Mouse (Mus musculus) heart, adult 18-20 months (tissue): ENCODE measurements at regions not wholly inside any gene's neighbourhood (a gene's known extent, or its start where the extent isn't known, plus 50 kb on each side); places are given as distances from the start of the nearest gene placed in this dataset.
A peak's percentile ranks its signal among the peaks of the same experiment; 100 is the strongest.

ENCODE experiments used
- DNase-seq, 2 experiments: peaks; one replicate each; pipeline ENCODE4 v3.0.0; 2021 to 2022; ENCODE audit warnings: mixed read lengths in 1 of 2

- DNase-seq: no peak
These were observed 515.9 kb downstream of the Tns3 start for GRCm38 (mm10) chr11:8148485-8148825.

GRCm38 (mm10) chr11:8147790-8148484, 516.4 kb downstream of the Tns3 start:
- no peak for DNase-seq

DNA sequence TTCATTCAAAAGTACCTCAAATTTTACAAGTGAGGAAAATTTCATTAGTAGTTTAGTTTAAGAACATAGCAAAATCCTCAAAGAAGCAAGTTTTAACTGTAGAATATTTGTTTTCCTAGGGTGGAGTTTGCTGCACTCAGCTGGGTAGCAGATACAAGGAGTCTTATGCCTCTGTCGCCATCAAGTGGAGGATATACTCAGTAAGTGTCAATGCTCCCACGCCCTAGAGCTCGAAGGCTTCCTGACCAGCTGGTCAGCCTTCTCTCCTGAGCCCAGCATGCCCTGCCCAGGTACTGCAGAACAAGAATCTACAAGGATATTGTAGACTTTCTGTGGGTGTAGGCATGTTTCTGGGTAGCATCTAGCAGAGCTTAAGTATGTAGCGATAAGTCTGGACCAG, 527.0 kb downstream of the Tns3 start:
- DNase-seq: peak; percentile 38 to 48

- no peak for DNase-seq
These were observed 527.7 kb downstream of the Tns3 start for GRCm38 (mm10) chr11:8136666-8137065.

- DNase-seq: peak; percentile 58 to 70
These were observed 555.0 kb downstream of the Tns3 start for GRCm38 (mm10) chr11:8109286-8109685.

DNA sequence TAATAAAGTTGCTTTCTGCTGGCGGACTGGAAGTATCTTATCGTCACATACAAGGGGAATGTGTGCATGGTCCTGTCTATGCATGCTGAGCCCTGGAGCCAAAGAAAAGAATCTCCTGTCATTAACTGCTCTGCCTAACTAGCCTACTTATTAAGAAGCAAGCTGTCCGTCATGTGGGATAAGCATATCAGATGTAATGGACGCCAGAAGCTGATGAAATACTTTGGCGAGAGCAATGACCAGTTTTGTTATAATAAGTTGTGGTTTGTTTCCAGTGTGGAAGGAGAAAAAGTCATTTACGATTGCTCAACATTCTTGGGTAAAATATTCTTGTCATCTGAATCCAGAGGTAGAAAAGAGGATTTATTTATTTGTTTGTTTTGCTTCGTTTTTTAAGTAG, 563.2 kb downstream of the Tns3 start:
- peak; percentile 60 to 68 for DNase-seq

- DNase-seq: peak in 1 of 2 experiments; percentile 28
These were observed 580.0 kb downstream of the Tns3 start for GRCm38 (mm10) chr11:8084328-8084727.

DNA sequence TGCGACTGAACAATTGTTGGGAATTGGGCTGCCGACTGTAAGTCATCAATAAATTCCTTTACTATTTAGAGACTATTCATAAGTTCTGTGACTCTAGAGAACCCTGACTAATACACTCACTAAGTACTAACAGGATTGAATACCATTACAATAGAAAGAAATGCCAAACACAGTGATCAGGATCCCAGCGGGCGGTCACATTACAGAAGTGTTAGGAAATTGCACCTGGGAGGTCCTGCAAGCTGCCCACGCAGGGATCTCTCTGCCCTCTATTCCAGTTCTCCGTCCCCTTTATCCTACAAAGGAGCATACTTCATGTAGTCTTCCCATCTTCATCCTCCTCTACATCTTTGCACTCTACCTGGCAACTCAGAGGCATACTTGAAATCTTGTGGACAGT, 581.5 kb downstream of the Tns3 start:
- no peak for DNase-seq

- DNase-seq: peak; percentile 20 to 29
These were observed 591.0 kb downstream of the Tns3 start for GRCm38 (mm10) chr11:8073321-8073720.

- DNase-seq: peak; percentile 9 to 25
These were observed 595.5 kb downstream of the Tns3 start for GRCm38 (mm10) chr11:8068873-8069272.

DNA sequence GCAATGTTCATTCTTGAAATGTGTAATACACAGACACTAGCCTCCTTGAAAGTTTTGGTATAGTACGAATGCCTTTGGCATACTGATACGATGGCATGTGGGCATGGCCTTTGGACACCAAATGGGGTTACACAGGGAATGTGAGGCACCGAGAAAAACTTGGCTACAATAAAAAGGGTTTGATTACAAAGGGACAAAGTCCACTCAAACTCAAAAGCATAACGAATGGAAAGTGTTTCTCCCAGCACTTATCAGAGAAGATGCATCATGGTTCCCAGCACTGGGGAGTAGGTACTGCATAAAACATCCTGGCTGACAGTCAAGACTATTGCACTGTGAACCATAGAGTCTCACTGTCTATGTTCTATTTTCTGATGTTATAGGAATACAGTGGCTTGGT, 597.0 kb downstream of the Tns3 start:
- no peak for DNase-seq

- no peak for DNase-seq
These were observed 598.5 kb downstream of the Tns3 start for GRCm38 (mm10) chr11:8065811-8066210.

DNA sequence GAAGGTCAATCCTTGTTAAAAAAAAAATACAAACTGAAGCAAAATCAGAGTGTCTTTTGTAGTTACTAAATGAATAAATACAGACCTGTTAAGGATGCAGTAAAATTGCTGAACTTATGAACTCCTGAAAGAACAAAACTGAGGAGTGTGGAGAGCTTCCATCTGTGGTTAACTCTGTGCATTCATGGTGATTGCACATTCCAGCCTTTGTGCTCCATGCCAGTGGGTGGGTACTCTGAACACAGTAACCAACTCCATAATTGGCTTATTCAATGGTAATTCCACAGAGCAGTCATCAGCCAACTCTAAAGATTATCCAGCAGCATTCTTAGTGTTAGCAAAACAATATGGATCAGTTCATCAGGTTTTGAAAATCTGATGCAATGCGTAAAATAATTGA, 599.2 kb downstream of the Tns3 start:
- no peak for DNase-seq

DNA sequence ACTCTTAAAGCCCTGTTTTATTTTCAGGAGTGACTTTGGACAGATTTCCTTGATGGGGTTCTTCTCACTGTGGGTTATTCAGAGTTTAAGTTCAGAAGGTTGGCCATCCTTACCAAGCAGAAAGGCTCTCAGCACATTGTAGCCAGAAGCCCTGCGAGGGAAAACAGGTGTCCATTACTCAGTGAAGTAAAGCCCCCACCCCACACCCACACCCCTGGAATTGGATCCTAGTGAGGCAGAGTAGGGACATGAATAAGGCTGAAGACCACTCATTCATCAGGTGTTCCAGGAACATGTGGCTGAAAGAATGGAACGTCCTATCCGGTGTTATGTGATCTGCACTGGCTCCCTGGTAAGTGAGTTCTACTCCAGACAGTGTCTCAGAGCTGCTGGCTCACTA, 602.3 kb downstream of the Tns3 start:
- no peak for DNase-seq

DNA sequence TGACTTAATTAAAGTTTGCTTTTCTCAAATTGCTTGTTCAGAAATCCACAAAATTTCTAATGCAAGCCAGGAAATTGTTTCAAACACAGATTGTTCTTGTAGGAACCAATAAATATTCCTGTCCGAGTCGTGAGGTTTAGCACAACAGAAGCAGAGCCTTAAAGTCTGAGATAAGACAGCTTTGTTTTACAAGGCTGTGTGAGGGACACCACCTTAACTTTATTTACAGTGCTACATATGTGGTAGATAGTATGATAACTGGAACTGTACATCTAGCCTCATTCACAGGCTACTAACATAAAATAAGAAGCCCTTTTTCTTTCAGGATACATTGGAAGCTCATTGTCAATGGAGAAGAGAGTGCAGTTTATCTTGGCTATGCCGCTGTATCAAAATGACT, 602.8 kb downstream of the Tns3 start:
- DNase-seq: no peak

DNA sequence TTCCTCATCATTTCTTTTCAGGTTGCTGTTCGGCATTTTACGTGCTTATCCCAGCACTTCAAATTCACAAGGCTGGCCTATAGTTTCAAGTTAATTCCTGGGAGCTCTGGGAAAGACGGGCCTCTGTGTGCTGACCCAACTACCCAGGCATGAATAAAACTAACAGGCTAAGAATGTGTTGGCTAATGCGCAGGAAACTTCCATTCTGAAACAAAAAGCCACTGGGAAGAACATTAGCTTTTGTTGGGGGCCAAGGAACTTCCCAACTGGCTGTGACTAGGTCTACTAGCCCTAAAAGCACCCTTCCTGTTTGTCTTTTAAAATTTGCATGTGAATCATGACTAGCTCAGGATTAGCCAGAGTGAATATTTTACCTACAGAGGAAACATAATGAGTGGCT, 612.8 kb downstream of the Tns3 start:
- no peak for DNase-seq

- no peak for DNase-seq
These were observed 619.2 kb downstream of the Tns3 start for GRCm38 (mm10) chr11:8045086-8045485.

GRCm38 (mm10) chr11:8030119-8030518, 634.2 kb downstream of the Tns3 start:
- no peak for DNase-seq

DNA sequence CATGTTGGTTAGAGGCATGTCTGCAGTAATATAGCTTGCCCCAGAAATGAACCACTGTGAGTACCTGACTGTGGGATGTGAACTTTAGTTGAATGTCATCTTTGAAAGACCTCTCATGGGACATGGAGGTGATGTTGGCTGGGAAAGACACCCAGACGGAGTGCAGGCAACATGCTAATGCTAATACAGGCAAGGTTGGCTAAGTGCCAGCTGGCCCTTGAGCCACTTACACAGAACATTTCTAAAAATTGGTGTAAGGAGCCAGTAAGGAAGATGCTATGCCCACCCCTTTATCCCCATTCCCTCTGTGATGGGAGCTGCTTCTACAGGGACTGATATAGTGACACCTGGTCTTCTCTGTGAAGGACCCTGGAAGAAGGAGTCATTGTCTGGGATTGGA, 656.5 kb downstream of the Tns3 start:
- no peak for DNase-seq

DNA sequence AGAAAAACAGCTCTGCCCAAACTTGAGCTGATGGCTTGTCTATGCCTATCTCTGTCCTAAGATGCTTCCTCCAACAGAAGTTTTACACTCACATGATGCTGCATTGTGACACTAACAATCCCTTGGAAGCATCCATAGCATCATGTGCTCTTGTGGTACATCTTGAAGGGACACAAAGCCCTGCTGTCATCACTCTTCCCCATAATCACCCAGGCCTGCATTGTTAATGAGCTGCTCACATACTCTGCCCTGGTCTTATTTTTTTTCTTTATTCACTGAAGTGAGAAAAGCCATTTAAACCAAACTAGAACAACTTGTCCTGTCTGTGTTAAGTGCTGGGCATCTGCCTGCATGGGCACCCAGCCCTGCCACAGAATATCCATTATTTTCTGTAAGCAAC, 683.3 kb downstream of the Tns3 start:
- no peak for DNase-seq

DNA sequence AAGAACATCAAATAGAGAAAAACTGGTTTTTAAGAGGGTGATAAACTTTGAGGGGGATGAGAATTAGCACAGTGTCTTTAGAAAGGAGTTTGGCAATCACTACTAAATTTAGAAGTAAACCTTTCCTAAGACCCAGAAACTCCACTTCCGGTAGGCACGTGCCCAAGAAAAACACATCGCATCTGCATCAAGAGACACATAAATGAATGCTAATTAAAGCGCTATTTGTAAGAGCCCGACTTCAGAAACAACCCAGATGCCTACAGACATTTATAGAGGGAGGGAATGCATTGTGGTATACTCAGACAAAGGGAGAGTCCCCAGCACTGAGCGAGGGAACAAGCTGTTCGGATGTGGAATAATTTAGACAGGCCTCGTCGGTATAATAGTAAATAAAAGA, 688.5 kb downstream of the Tns3 start:
- peak in 1 of 2 experiments; percentile 7 for DNase-seq

DNA sequence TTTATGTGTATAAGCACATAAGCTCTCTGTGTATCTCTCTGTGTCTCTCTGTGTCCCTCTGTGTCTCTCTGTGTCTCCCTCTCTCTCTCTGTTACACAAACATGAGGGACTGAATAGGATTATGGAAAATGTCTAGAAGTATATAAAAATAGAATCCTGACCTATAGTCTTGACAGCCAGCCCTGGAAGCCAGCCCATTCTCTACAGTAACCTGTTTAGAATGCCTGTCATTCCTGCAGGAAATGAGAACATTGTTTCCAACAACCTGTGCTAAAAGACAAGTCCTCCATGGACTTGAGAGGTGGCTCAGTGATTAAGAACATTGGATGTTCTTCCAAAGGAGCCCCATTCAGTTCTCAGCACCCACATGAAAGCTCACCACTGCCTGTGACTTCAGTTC, 714.4 kb downstream of the Tns3 start:
- no peak for DNase-seq

DNA sequence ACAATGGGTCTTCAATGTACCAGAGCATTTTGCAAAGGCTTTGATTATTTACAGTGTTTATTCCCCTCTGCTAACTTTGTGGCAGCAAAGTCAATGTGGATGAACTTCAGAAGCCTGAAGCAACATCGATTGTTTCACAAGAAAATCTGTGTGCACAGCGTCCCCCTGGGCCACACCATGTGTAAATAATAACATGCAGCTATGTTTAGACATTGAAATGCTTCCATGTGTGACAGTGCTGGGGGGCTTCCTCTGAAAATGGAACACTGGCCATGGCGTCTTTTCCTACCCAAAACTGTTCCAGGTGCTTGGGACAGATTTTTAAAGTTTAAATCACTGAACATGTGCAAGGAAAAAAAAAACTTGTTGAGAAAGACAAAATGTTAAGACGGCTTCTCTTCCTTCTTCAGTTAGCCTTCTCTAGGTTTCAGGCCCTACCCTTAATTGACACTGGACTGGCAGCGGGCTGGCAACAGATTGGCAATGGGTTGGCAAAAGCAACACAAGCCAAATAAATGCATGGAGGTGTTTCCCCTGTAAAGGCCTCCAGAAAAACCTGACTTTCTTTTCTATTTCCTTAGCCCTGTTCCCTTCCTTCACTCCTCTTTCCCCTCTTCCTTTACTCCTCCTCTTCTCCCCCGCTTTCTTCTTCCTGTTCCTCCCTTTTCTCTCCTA, 715.0 kb downstream of the Tns3 start:
- DNase-seq: no peak

- DNase-seq: peak; percentile 73 to 75
These were observed 719.3 kb downstream of the Tns3 start for GRCm38 (mm10) chr11:7944956-7945515.
